Mouse (Mus musculus) E14TG2a.4 (cell line): Measurements from ENCODE around the gene Stat6.
A peak's percentile ranks its signal among the peaks of the same experiment; 100 is the strongest.

ENCODE experiments used
- H3K27me3 ChIP-seq: 2 replicates; pipeline ENCODE4 v1.6.1; 2014; ENCODE audit warnings: low read length, control low read depth; ENCODE audit not compliant: insufficient read depth
- H3K36me3 ChIP-seq: 2 replicates; pipeline ENCODE4 v1.6.1; 2014; ENCODE audit warnings: low read length, control low read depth; ENCODE audit not compliant: insufficient read depth
- H3K4me1 ChIP-seq: replicated peaks from 2 replicates; pipeline ENCODE4 v1.6.1; 2014; ENCODE audit warnings: low read depth, low read length, control low read depth
- H3K4me3 ChIP-seq: replicated peaks from 2 replicates; pipeline ENCODE4 v1.5.1; 2014; ENCODE audit warnings: mild to moderate bottlenecking, low read length
- H3K9me3 ChIP-seq: 2 replicates; pipeline ENCODE4 v1.6.1; 2014; ENCODE audit warnings: low read length, control low read depth
- CTCF ChIP-seq: conservative IDR thresholded peaks from 2 replicates; pipeline ENCODE4 v1.5.1; 2014; ENCODE audit warnings: low read length
- NANOG ChIP-seq: IDR thresholded peaks from 2 replicates; pipeline ENCODE4 v1.6.1; 2014; ENCODE audit warnings: borderline replicate concordance, low read length, mixed read lengths
- POU5F1 ChIP-seq: IDR thresholded peaks from 2 replicates; pipeline ENCODE4 v1.6.1; 2014; ENCODE audit warnings: low read length, borderline replicate concordance

Stat6 gene

DNA sequence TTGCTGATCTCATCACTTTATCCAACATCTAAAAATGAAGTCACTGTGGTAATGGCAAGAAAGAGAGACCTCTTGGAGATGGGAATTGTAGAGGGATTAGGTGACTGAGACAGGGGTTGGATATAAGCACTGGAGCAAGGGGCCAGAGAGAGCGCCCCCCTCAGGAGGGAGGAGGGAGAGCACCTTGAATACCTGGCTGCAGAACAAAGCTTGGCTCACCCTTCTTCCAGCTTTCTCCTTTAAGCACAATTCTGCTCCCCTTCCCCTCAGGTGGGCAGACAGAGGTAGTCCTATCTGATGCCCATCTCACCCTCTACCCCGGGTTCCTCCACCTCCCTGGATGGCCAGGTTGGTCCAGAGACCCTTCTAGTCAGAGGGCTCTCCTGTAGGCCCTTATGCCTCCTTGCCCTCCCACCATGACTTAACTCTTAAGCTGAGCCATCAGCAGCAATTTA, 62.0 kb downstream of the Stat6 start, which contains the start of gene Myo1a:
TSS of gene Myo1a (plus strand) at position 405 of the 455 bp plus-strand sequence.
- Histone ChIP-seq H3K27me3 (peaks cover 8% of the 10 kb centered on the region), H3K4me1 (peaks cover 62% of the 10 kb centered on the region), H3K9me3 (no peaks in the 10 kb centered on the region), H3K36me3 (peaks cover 8% of the 10 kb centered on the region), H3K4me3 (no peak within 1 kb of the TSS)
- no peak for TF ChIP-seq POU5F1
- TF ChIP-seq CTCF = peak; percentile 62
- TF ChIP-seq NANOG = no peak

DNA sequence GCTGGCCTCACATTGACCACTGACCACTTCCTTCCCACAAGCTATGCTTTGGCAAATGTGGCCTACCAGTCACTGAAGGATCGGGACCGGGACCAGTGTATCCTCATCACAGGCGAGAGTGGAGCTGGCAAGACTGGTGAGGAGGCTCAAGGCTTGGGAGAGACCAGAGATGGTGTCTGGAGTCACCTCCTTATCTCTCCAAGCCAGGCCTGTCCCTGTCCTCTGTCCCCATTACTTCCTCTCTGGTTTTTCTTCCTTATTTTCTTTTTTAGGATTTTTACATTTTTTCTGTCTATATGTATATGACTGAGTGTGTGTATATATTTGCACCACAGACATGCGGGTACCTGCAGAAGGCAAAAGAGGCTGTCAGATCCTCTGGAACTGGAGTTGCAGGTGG, 63.0 kb downstream of the Stat6 start:
- no peaks in the 10 kb centered on the region for H3K9me3 ChIP-seq
- H3K4me3 ChIP-seq = no peak overlapping the region
- peaks cover 8% of the 10 kb centered on the region for H3K27me3 ChIP-seq
- no peaks in the 10 kb centered on the region for H3K36me3 ChIP-seq
- no peak for TF ChIP-seq POU5F1
- peaks cover 71% of the 10 kb centered on the region for H3K4me1 ChIP-seq

DNA sequence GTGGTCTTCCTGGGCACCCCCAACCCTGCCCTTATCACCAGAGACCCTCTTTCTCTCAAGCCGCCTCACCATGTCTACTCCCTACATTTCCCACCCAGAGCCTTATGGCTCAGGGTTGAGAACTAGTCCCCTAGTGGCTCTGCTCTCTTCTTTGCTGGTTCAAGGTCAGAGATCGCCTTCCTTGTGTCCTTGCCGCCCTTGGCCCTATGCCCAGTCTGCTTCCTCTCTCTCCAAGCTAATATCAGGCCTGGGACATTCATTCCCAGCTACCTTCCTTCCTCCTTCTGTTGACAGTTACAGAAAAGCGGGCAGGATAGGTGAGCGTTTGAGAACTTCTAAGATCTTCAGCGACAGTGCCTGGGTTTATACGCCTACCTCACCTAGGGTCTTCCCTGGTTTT, 64.9 kb downstream of the Stat6 start:
- Histone ChIP-seq H3K9me3 (no peaks in the 10 kb centered on the region), H3K36me3 (no peaks in the 10 kb centered on the region), H3K4me3 (no peak overlapping the region), H3K27me3 (peaks cover 12% of the 10 kb centered on the region), H3K4me1 (peaks cover 55% of the 10 kb centered on the region)
- TF ChIP-seq CTCF (no peak), POU5F1 (no peak), NANOG (no peak)

DNA sequence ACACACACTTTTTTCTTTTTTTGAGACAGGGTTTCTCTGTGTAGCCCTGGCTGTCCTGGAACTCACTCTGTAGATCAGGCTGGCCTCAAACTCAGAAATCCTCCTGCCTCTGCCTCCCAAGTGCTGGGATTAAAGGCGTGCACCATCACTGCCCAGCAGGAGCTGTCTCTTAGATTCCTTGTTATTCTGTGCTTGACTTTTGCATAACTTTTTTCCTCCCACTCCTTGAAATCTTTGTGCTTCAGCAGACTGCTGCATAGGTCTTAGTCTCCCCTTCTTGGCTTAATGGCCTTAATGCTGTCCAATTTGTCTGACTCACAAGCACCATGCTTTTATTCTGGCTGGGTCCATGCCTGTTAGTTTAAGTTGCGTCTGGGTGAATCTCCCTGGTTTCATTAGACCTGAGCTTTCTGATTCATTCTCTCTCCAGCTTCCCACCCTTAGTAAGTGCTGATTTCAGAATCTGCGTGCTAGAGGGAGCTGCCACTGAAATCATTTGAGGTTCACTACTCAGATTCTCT, 66.1 kb downstream of the Stat6 start:
- H3K36me3 ChIP-seq = no peaks in the 10 kb centered on the region
- H3K4me1 ChIP-seq = peaks cover 57% of the 10 kb centered on the region
- no peak overlapping the region for H3K4me3 ChIP-seq
- H3K9me3 ChIP-seq = no peaks in the 10 kb centered on the region
- TF ChIP-seq NANOG = no peak
- TF ChIP-seq CTCF = no peak
- TF ChIP-seq POU5F1 = no peak
- H3K27me3 ChIP-seq = peaks cover 13% of the 10 kb centered on the region

DNA sequence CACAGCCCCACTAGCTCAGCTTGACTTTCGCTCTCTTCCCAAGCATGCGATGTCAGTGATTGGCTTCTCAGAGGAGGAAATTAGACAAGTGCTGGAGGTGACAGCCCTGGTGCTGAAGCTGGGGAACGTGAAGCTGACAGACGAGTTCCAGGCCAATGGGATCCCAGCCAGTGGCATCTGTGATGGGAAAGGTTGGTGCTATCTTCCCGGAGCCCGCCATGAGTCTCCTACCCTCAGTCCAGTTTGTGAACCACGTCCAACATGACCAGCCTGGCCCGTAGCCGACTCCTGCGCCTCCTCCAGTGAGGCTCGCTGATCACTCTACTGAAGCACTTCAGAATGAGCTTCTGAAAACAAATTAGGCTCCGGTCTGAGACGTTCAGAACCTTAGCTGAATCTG, 67.5 kb downstream of the Stat6 start:
- Histone ChIP-seq H3K4me3 (no peak overlapping the region), H3K27me3 (peaks cover 27% of the 10 kb centered on the region), H3K36me3 (no peaks in the 10 kb centered on the region), H3K9me3 (no peaks in the 10 kb centered on the region), H3K4me1 (peaks cover 55% of the 10 kb centered on the region)
- TF ChIP-seq POU5F1 = no peak
- TF ChIP-seq CTCF = no peak
- TF ChIP-seq NANOG = no peak
